Mouse (Mus musculus) heart, adult 9 months (tissue): ENCODE results near the gene Gm21860.
"Not testable (repeated sequence)": the region's sequence is repeated elsewhere in the genome, so short reads cannot be mapped to it uniquely, and the experiment has no call there.

Experiments used
- DNase-seq, 2 experiments: peaks; one replicate each; pipeline ENCODE4 v3.0.0; 2022; ENCODE audit warnings: low spot score in 2 of 2

Gene Gm21860

DNA sequence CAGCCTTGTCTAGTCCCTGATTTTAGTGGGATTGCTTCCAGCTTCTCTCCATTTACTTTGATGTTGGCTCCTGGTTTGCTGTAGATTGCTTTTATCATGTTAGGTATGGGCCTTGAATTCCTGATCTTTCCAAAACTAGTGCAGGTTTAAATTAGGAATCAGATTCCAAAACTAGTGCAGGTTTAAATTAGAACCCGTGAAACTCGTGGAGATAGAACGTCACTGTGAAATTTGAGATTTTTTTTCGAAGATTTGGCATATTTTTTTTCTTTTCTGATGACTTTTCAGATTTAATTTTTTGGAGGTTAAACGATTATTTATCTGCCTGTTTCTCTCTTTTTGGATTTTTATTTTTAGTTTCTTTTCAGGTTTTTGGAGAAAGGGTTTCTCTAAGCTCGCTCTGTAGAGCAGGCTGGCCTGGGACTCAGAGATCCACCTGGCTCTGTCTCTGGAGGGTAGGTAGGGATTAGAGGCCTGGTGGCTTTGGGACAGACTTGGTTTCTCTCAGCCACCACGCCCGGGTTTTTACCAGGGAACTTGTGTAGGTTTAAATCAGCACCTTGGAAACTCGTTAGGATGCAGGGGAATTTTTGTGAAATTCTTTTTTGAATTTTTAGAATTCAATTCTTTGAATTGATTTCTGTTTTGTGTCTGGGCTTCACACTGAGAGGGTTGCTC, 20.8 kb downstream of the Gm21860 start:
- not testable (repeated sequence) for DNase-seq

DNA sequence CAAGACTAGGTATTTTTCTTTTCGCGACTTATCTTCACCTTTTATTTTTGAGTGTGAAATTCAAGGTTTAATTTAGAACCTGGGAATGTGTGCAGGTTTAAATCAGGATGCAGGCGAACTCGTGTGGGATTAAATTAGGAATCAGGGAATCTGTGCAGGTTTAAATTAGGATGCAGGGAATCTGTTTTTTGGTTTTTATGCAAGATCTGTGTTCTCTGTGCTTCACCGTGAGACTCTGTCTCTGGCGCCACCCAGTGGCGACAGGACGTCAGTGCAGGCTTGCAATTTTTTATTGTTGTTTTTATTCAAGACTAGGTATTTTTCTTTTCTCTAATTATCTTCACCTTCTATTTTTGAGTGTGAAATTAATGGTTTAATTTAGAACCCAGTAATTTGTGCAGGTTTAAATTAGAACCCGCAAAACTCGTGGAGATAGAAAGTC, 22.5 kb downstream of the Gm21860 start:
- DNase-seq = not testable (repeated sequence)

DNA sequence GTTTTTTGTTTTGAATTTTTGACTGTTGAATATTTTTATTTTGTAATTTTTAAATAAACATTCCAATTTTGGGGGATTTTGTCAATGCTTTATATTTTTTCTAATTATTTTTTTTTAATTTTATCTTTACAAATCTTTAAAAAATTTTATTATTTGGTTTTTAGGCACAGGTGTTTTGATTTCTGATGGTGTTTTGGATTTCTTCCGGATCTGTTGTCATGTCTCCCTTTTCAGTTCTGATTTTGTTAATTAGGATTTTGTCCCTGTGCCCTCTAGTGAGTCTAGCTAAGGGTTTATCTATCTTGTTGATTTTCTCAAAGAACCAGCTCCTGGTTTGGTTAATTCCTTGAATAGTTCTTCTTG, 23.0 kb downstream of the Gm21860 start:
- not testable (repeated sequence) for DNase-seq

- DNase-seq = not testable (repeated sequence)
Measured at GRCm38 (mm10) chrY:90730908-90731592, 23.6 kb downstream of the Gm21860 start.

DNA sequence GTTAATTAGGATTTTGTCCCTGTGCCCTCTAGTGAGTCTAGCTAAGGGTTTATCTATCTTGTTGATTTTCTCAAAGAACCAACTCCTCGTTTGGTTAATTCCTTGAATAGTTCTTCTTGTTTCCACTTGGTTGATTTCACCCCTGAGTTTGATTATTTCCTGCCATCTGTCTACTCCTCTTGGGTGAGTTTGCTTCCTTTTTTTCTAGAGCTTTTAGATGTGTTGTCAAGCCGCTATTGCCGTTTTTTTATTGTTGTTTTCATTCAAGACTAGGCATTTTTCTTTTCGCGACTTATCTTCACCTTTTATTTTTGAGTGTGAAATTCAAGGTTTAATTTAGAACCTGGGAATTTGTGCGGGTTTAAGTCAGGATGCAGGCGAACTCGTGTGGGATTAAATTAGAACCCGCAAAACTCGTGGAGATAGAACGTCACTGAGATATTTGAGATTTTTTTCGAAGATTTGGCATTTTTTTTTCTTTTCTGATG, 24.8 kb downstream of the Gm21860 start:
- not testable (repeated sequence) for DNase-seq

DNA sequence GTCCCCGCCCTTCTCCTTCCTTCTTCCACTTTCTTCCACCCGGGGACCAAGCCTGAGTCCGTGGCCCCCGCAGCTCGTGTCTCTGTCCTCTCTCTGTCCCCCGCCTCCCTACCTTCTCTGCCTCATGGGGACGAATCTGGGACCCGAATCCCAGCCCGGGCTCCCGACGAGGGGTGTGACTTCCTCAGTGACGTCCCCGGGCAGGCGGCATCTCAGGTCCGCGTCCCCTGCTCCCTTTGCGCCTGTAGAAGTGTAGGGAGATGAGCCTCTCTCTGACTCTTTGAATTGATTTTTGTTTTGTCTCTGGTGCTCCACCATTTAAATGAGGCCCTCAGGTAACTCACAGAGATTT, 25.7 kb downstream of the Gm21860 start:
- not testable (repeated sequence) for DNase-seq

GRCm38 (mm10) chrY:90728251-90728904, 26.2 kb downstream of the Gm21860 start:
- not testable (repeated sequence) for DNase-seq

- not testable (repeated sequence) for DNase-seq
Measured at GRCm38 (mm10) chrY:90727121-90727908, 27.3 kb downstream of the Gm21860 start.

DNA sequence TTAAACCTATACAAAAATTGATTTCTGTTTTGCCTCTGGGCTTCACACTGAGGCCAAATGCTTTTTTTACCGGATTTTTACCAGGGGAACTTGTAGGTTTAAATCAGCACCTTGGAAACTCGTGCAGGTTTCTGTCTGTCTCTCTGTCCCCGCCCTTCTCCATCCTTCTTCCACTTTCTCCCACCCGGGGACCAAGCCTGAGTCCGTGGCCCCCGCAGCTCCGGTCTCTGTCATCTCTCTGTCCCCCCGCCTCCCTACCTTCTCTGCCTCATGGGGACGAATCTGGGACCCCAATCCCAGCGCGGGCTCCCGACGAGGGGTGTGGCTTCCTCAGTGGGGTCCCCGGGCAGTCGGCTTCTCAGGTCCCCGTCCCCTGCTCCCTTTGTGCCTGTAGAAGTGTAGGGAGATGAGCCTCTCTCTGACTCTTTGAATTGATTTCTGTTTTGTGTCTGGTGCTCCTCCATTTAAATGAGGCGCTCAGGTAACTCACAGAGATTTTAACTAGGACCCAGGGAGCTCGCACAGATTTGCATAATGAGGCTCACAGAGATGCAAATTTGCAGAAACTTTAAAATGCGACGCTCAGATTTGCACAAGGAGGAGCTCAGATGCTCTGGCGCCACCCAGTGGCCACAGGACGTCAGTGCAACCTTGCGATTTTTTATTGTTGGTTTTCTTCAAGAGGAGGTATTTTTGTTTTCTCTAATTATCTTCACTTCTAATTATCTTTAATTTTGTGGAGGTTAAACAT, 28.7 kb downstream of the Gm21860 start:
- not testable (repeated sequence) for DNase-seq

GRCm38 (mm10) chrY:90725166-90725565, 29.5 kb downstream of the Gm21860 start:
- not testable (repeated sequence) for DNase-seq

DNA sequence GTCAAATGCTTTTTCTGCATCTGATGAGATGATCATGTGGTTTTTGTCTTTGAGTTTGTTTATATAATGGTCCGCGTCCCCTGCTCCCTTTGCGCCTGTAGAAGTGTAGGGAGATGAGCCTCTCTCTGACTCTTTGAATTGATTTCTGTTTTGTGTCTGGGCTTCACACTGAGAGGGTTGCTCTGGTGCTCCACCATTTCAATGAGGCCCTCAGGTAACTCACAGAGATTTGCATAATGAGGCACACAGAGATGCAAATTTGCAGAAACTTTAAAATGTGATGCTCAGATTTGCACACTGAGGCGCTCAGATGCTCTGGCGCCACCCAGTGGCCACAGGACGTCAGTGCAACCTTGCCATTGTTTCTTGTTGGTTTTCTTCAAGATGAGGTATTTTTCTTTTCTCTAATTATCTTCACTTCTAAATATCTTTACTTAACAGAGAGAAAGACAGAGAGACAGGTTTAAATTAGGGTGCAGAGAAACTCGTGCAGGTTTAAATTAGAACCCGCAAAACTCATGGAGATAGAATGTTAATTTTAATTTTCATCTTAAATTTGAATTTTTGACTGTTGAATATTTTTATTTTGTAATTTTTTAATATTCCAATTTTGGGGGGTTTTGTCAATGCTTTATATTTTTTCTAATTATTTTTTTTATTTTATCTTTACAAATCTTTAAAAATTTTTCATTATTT, 30.5 kb downstream of the Gm21860 start:
- not testable (repeated sequence) for DNase-seq

DNA sequence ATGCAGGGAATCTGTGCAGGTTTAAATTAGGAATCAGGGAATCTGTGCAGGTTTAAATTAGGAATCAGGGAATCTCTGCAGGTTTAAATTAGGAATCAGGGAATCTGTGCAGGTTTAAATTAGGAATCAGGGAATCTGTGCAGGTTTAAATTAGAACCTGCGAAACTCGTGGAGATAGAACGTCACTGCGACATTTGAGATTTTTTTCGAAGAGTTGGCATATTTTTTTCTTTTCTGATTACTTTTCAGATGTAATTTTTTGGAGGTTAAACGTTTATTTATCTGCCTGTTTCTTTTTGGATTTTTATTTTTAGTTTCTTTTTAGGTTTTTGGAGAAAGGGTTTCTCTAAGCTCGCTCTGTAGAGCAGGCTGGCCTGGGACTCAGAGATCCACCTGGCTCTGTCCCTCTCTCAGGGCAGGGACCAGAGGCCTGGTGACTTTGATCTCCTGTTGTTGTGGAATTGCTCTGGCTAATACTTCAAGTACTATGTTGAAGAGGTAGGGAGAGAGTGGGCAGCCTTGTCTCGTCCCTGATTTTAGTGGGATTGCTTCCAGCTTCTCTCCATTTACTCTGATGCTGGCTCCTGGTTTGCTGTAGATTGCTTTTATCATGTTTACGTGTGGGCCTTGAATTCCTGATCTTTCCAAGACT, 31.2 kb downstream of the Gm21860 start:
- peak in 1 of 2 experiments; percentile 49 for DNase-seq

DNA sequence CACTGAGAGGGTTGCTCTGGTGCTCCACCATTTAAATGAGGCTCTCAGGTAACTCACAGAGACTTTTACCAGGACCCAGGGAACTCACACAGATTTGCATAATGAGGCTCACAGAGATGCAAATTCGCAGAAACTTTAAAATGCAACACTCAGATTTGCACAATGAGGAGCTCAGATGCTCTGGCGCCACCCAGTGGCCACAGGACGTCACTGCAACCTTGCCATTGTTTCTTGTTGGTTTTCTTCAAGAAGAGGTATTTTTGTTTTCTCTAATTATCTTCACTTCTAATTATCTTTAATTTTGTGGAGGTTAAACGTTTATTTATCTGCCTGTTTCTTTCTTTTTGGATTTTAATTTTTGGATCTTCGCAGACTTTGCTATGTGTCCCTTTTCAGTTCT, 34.1 kb downstream of the Gm21860 start:
- not testable (repeated sequence) for DNase-seq

- not testable (repeated sequence) for DNase-seq
Measured at GRCm38 (mm10) chrY:90719403-90720232, 35.0 kb downstream of the Gm21860 start.

DNA sequence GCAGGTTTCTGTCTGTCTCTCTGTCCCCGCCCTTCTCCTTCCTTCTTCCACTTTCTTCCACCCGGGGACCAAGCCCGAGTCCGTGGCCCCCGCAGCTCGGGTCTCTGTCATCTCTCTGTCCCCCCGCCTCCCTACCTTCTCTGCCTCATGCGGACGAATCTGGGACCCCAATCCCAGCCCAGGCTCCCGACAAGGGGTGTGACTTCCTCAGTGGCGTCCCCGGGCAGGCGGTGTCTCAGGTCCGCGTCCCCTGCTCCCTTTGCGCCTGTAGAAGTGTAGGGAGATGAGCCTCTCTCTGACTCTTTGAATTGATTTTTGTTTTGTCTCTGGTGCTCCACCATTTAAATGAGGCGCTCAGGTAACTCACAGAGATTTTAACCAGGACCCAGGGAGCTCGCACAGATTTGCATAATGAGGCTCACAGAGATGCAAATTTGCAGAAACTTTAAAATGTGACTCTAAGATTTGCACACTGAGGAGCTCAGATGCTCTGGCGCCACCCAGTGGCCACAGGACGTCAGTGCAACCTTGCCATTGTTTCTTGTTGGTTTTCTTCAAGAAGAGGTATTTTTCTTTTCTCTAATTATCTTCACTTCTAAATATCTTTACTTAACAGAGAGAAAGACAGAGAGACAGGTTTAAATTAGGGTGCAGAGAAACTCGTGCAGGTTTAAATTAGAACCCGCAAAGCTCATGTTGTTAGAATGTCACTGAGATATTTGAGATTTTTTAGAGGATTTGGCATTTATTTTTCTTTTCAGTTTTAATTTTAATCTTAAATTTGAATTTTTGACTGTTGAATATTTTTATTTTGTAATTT, 35.8 kb downstream of the Gm21860 start:
- peak; percentile 28 to 60 for DNase-seq

GRCm38 (mm10) chrY:90718021-90718420, 36.6 kb downstream of the Gm21860 start:
- DNase-seq = not testable (repeated sequence)

DNA sequence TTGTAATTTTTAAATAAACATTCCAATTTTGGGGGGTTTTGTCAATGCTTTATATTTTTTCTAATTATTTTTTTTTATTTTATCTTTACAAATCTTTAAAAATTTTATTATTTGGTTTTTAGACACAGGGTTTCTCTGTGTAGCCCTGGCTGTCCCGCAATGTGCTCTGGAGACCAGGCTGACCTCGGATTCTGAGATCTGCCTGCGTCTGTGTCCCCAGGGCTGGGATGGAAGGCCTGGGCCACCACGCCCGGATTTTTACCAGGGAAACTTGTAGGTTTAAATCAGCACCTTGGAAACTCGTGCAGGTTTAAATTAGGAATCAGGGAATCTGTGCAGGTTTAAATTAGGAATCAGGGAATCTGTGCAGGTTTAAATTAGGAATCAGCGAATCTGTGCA, 37.1 kb downstream of the Gm21860 start:
- DNase-seq = not testable (repeated sequence)
